In the genomic region with DNA sequence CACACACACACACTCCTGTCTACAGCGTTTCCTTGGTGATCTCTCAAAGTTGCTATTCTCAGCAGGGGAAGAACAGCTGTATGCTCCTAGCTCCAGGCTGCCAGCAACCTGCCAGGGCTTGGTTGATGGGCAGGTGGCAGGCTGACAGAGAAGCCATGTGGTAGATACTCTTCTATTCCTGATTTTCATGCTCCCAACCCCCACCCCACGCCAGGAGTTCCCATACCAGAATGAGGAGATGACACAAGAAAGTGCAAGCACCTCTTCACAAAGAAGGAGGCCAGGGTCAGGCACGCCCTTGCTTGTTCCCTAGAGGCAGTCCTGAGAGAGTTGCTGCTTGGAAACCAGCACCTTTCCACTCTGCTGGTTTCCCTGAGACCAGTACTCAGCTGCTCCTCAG, we compare ENCODE assay signal across 10 mouse cellular contexts. TPM values are rescaled to one million over a fixed set of nuclear protein-coding genes. Genes with fewer than 3 reads are reported as not detected.
DNase-seq lines count a peak whose midpoint lies in the region; ATAC-seq lines count a peak whose summit lies in the region.
"Had no signal": no experiment of that assay in that cellular context is flagged by ENCODE, and none has a peak within 500 bp of the region (broad histone marks: within the 10 kb centered on the region; RNA-seq: fewer than 3 reads in every experiment).

No protein-coding gene starts in this region.

- DNase-seq in cerebellum, adult 9-11 months = peak; percentile 51
- no peak for DNase-seq in cerebellum, adult 18-20 months
- DNase-seq in neural tube, embryonic 10.5 days (ENCODE audit: extremely low spot score, low spot score) = no peak
- DNase-seq in layer of hippocampus, adult 9-11 months = peak; percentile 61
- DNase-seq in retina, postnatal 1 day = peak; percentile 25
- DNase-seq in spleen, postnatal 10 days (ENCODE audit: low spot score in 2 of 2) = no peak
- DNase-seq in urinary bladder, postnatal 10 days (ENCODE audit: low spot score) = no peak
- DNase-seq: kidney, adult 18-20 months; lung, adult 2 months had no signal

- no peaks in the 10 kb centered on the region for H3K4me1 ChIP-seq in neural tube, embryonic 12.5 days

- peak; percentile 49; the same call in 1 of the 2 replicates for ATAC-seq in neural tube, embryonic 12.5 days (ENCODE audit: low FRiP score, low read depth)

- no peak overlapping the region for H3K4me3 ChIP-seq in neural tube, embryonic 12.5 days

- H3K9me3 ChIP-seq in neural tube, embryonic 12.5 days = no peaks in the 10 kb centered on the region

- H3K36me3 ChIP-seq in neural tube, embryonic 12.5 days = no peaks in the 10 kb centered on the region

- H3K9ac ChIP-seq in neural tube, embryonic 12.5 days = no peak overlapping the region

- no peak overlapping the region for H3K4me2 ChIP-seq in neural tube, embryonic 12.5 days (replicated peaks)

- no peak overlapping the region for H3K27ac ChIP-seq in neural tube, embryonic 12.5 days

- 35% methylated on average over 3 of the region's 3 CpGs for WGBS in neural tube, embryonic 12.5 days

- no peaks in the 10 kb centered on the region for H3K27me3 ChIP-seq in neural tube, embryonic 12.5 days (replicated peaks)

RNA-seq across cellular contexts. Expression of a gene that starts 40.4 kb away (rescaled TPM):
- polyA plus RNA-seq in neural tube, embryonic 12.5 days (2016; fragmentation: Nextera tagmentation; extraction: Ambion mirVana) = 69.7 and 90.8 TPM in 2 replicates

Comparison
In these comparisons a context has a peak if more than half of its experiments do, and no peak if none do; other contexts are left out.
1. DNase-seq: peak in cerebellum, adult 9-11 months (single experiment), layer of hippocampus, adult 9-11 months (single experiment) and retina, postnatal 1 day (single experiment); none in cerebellum, adult 18-20 months (0 of 2), neural tube, embryonic 10.5 days (single experiment), spleen, postnatal 10 days (0 of 2) and urinary bladder, postnatal 10 days (single experiment).